Mouse (Mus musculus): ENCODE data around the gene Wasf2.
A peak's percentile ranks its signal among the peaks of the same experiment; 100 is the strongest.

The Wasf2 gene

DNA sequence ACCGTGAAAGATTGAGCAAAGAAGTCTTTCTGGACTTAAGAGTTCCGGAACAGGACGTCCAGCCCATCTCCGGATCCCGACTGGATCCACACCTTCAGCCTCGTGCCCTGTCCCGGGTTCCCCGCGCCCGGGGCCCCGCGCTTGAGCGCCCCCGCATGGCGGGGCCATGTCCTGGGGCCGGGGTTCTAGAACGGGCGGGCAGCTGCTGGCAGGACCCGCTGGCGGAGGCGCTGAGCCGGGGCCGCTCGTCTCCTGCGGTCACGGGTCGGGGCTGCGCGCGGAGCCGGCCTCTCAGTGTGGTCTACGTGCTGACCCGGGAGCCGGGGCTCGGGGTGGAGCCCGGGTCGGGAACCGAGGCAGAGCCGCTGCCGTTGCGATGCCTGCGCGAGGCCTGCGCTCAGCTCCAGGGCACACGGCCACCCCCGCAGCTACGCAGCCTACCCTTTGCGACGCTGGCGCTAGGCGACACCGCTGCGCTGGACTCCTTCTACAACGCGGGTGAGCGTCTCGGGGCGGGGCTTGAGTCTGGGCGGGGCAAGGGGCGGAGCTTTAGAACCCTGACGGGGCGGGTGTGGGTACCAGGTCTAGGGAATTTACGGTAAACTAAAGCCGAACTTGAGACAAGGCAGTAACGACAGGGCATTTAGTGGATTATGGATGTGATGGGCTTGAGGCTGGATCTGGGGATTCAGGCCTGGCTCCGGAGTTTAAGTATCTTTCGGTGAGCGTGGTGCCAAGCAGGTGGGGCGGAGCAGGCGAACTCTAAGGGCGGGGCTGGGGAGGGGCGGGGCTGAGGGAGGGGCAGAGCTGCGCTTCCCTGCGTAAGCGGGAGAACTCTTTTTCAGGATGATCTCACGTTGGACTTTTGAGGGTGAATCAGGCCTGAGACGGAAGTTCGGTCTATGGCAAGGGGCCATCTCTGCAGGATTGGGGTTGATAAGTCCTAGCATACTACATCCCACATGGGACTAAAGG lies 110.9 kb downstream of the Wasf2 start:
- DNase-seq = peak; percentile 90 to 93

- no peak for DNase-seq
Measured at GRCm38 (mm10) chr4:133241910-133242309, 111.6 kb downstream of the Wasf2 start.

DNA sequence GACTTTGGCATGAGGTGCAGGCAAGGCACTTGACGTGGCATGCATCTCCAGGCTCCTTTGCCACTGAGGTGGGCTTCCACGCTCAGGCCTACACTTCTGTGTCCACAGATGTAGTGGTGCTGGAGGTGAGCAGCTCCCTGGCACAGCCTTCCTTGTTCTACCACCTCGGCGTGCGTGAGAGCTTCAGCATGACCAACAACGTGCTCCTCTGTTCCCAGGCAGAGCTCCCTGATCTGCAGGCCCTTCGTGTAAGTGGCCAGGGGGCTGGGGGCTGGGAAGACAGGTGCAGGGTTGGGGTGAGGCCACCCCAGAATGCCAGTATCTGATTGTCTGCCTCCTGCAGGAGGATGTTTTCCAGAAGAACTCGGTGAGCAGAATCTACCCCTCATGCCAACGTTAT lies 112.4 kb downstream of the Wasf2 start:
- no peak for DNase-seq

GRCm38 (mm10) chr4:133243538-133243937 lies 113.2 kb downstream of the Wasf2 start:
- no peak for DNase-seq

GRCm38 (mm10) chr4:133244289-133244688 lies 114.0 kb downstream of the Wasf2 start:
- no peak for DNase-seq

DNA sequence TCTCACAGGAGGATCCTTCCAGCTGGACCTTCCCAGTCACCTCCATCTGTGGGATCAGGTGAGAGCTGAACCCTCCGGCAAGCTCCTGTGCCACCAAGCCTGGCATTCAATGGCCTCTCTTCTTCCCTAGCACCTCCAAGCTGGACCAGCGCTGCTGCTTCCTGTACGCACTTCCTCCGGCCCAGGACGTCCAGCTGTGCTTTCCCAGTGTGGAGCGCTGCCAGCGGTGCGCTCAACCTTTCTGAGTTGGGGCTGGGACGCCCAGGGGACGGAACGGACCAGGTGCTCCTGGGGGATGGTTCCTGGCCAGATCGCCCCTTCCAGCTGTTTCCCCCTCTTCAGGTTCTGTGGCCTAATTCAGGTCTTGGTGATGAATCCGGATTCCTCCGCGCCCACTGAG lies 116.8 kb downstream of the Wasf2 start:
- no peak for DNase-seq

GRCm38 (mm10) chr4:133247806-133248449 lies 117.6 kb downstream of the Wasf2 start:
- DNase-seq = no peak
